Mouse (Mus musculus): ENCODE measurements around the gene Kdm3a.

DNA sequence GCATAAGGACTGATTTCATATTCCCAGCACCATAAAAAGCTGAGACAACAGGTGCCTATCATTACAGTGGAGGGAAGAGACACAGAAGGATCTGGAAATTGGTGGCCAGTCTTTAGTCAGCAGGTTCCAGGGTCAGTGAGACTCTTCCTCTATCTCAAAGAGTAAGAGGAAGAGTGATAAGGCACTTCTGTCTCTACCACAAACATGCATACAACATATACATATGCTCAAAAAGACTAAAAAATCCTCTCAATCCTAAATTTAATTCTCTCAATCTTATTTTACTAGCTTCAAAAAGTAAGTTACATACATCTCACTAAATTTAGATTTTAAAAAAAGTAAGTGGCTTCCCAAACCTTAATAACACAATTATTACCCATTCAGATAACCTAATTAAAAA is 5.5 kb downstream of the Kdm3a start:
- no peak for TF ChIP-seq POLR2A (IDR thresholded peaks at IDR 0.05; ENCODE audit: low read depth, low read length)
- no peak for TF ChIP-seq CTCF (IDR thresholded peaks at IDR 0.05; ENCODE audit: borderline replicate concordance, insufficient read depth, low read length)
